In the genomic region with DNA sequence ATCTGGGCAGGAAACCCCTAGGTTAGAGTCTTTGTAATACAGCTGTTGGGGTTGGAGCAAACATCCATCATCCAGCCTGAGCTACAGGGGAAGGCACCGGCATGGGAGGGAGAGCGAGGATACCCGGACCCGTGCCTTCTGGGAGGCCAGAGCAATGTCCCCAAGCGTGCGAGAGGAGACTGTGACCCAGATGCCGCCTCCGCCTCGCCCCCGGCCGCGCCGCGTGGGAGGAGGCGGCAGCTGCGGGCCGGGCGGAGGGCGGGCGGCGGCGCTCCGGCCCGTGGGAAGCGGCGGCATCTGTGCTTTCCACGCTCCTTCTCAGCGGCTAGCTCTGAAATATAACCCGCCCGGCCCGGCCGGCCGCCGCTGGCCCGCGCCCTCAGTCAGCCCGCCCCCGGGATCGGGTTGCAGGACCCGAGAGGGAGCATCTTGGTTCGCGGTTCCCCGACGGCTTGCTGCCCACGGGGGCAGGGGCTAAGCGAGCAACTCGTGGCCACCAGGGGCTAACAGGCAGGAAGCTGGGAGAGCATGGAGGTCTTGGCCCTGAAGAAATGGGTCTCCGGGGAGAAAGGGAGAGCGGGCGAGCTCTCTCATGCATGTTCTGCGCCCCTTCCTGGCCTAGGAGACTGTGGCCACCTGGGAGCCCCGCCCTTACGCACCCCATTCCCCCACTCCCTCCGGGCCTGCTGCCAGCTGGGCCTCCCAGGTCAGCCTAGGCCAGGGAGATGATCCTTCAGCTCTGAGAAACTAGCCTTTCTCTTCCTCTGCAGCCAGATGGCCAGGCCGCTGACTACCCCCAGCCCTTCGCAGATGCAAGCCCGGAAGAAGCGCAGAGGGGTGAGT, we compare ENCODE assay signal across 9 mouse cellular contexts. TPM values are rescaled to one million over a fixed set of nuclear protein-coding genes. Genes with fewer than 3 reads are reported as not detected.
DNase-seq lines count a peak whose midpoint lies in the region; ATAC-seq lines count a peak whose summit lies in the region.
"Had no signal": no experiment of that assay in that cellular context is flagged by ENCODE, and none has a peak within 500 bp of the region (broad histone marks: within the 10 kb centered on the region; RNA-seq: fewer than 3 reads in every experiment).

No protein-coding gene starts in this region.

- no peaks in the 10 kb centered on the region for H3K36me3 ChIP-seq in lung, embryonic 15.5 days

- H3K4me3 ChIP-seq in lung, embryonic 15.5 days, result peak overlapping the region; percentile 34

- ATAC-seq in lung, embryonic 15.5 days (ENCODE audit: borderline replicate concordance, extremely low read depth, low FRiP score, low TSS enrichment), result peak; percentile 62

- peak overlapping the region; percentile 57 for H3K27ac ChIP-seq in lung, embryonic 15.5 days

- WGBS in lung, embryonic 15.5 days, result 4% methylated on average over 56 of the region's 58 CpGs

- H3K9ac ChIP-seq in lung, embryonic 15.5 days, result peak overlapping the region; percentile 20

- peaks cover 31% of the 10 kb centered on the region for H3K4me1 ChIP-seq in lung, embryonic 15.5 days

- peak overlapping the region; percentile 60 for H3K4me2 ChIP-seq in lung, embryonic 15.5 days

- no peaks in the 10 kb centered on the region for H3K9me3 ChIP-seq in lung, embryonic 15.5 days

- DNase-seq in R1 (ENCODE audit: low read depth, low spot score), result peak; percentile 22
- peak; percentile 77 for DNase-seq in embryo, embryonic 9.5 days (ENCODE audit: extremely low spot score)
- DNase-seq in heart, adult 8-10 months (ENCODE audit: low spot score), result peak; percentile 66
- peak; percentile 55 for DNase-seq in kidney, adult 11 months
- DNase-seq in retina, postnatal 1 day, result peak; percentile 92
- no peak for DNase-seq in layer of hippocampus, postnatal 14 days (ENCODE audit: low spot score in 2 of 2)
- DNase-seq in left cerebral cortex, adult 9 months (ENCODE audit: low spot score in 2 of 2), result no peak

- peaks cover 50% of the 10 kb centered on the region for H3K27me3 ChIP-seq in lung, embryonic 15.5 days

RNA-seq across cellular contexts. Expression of a gene that starts 6.2 kb away (rescaled TPM):
- total RNA-seq in heart, adult 8-10 months (2022), result 10 to 100 TPM in 3 of 4 experiments, 1 to 10 TPM in 1; 9.7 to 11.7 (median 10.9) TPM
- polyA plus RNA-seq in lung, embryonic 15.5 days (2015; fragmentation: Nextera tagmentation; extraction: Ambion mirVana), result 30.0 TPM in 2 replicates
- total RNA-seq in layer of hippocampus, postnatal 14 days (2021), result 1 to 10 TPM; 6.7 to 7.7 TPM
- total RNA-seq: neutrophil, adult 5-6 weeks had no signal

RNA-seq across cellular contexts. Expression of a gene that starts 22.6 kb away (rescaled TPM):
- 100 to 1,000 TPM; 323 to 392 (median 367) TPM for total RNA-seq in heart, adult 8-10 months (2022)
- 32.8 and 37.2 TPM in 2 replicates for polyA plus RNA-seq in lung, embryonic 15.5 days (2015; fragmentation: Nextera tagmentation; extraction: Ambion mirVana)
- 10 to 100 TPM; 39.4 to 45.7 TPM for total RNA-seq in layer of hippocampus, postnatal 14 days (2021)

RNA-seq across cellular contexts. Expression of a gene that starts 38.3 kb away (rescaled TPM):
- 10 to 100 TPM; 48.9 to 75.3 (median 70.1) TPM for total RNA-seq in heart, adult 8-10 months (2022)
- not detected in 2 replicates for polyA plus RNA-seq in lung, embryonic 15.5 days (2015; fragmentation: Nextera tagmentation; extraction: Ambion mirVana)
- total RNA-seq in layer of hippocampus, postnatal 14 days (2021), result 1 to 10 TPM; 9.3 to 9.8 TPM
- total RNA-seq: neutrophil, adult 5-6 weeks had no signal

RNA-seq across cellular contexts. Expression of a gene that starts 56.6 kb away (rescaled TPM):
- total RNA-seq in heart, adult 8-10 months (2022), result under 1 TPM; 0.14 to 0.25 (median 0.19) TPM
- 0.28 and 0.37 TPM in 2 replicates for polyA plus RNA-seq in lung, embryonic 15.5 days (2015; fragmentation: Nextera tagmentation; extraction: Ambion mirVana)
- total RNA-seq in layer of hippocampus, postnatal 14 days (2021), result 100 to 1,000 TPM; 331 to 338 TPM
- total RNA-seq: neutrophil, adult 5-6 weeks had no signal

Comparison
In these comparisons a context has a peak if more than half of its experiments do, and no peak if none do; other contexts are left out.
1. DNase-seq: peak in R1 (single experiment), embryo, embryonic 9.5 days (single experiment), heart, adult 8-10 months (single experiment), kidney, adult 11 months (single experiment) and retina, postnatal 1 day (single experiment); none in layer of hippocampus, postnatal 14 days (0 of 2) and left cerebral cortex, adult 9 months (0 of 2).
2. RNA of a gene that starts 22.6 kb away (total RNA-seq): 323 to 392 TPM in heart, adult 8-10 months; 39.4 to 45.7 TPM in layer of hippocampus, postnatal 14 days; every median in the first group is over 4 times any median in the second.
3. RNA of a gene that starts 38.3 kb away (total RNA-seq): 48.9 to 75.3 TPM in heart, adult 8-10 months; 9.3 to 9.8 TPM in layer of hippocampus, postnatal 14 days; every median in the first group is over 4 times any median in the second.